ENCODE assay signal across 17 mouse cellular contexts in the genomic region with DNA sequence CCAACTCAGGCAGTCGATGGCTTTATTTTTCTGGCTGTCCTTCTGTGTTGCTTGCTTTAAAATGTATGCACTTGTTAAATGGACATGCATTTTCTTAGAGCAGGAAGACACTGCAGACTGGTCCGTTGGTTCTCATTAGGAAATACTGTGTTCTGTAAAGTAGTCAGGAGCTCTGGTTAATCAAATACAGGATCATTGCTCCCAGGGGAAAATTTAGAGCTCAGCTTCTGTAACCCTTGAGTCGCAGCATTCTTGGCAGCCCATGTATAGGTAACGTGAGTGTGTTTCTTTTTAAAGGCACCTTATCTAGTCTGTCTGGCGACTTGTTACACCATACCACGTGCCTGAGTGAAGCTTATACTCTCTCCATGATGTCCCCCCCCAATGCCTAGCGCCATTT. TPM values are rescaled to one million over a fixed set of nuclear protein-coding genes. Genes with fewer than 3 reads are reported as not detected.
DNase-seq lines count a peak whose midpoint lies in the region; ATAC-seq and TF ChIP-seq lines count a peak whose summit lies in the region.
"Had no signal": no experiment of that assay in that cellular context is flagged by ENCODE, and none has a peak within 500 bp of the region (broad histone marks: within the 10 kb centered on the region; RNA-seq: fewer than 3 reads in every experiment).

No protein-coding gene starts in this region.

- H3K36me3 ChIP-seq in heart, embryonic 16.5 days (ENCODE audit: control insufficient read depth, insufficient read depth): peaks cover 10% of the 10 kb centered on the region
- peaks cover 87 to 91% of the 10 kb centered on the region in 2 experiments for H3K36me3 ChIP-seq in CH12.LX (replicated peaks in 1 of 2; ENCODE audit: control insufficient read depth in 1 of 2, insufficient read depth in 1 of 2, low read length in 1 of 2)
- H3K36me3 ChIP-seq: embryonic facial prominence, embryonic 12.5 days; forebrain, embryonic 15.5 days; hindbrain, embryonic 15.5 days had no signal

- no peak overlapping the region for H3K4me3 ChIP-seq in heart, embryonic 16.5 days (ENCODE audit: low read length)
- peak overlapping the region in 1 of 3 experiments; percentile 55 for H3K4me3 ChIP-seq in CH12.LX (replicated peaks in 1 of 3; ENCODE audit: low read depth in 2 of 3, low read length in 2 of 3, poor library complexity in 1 of 3)
- H3K4me3 ChIP-seq: embryonic facial prominence, embryonic 12.5 days; forebrain, embryonic 15.5 days; hindbrain, embryonic 15.5 days had no signal

- in situ Hi-C loops in CH12.LX (cut with MboI; ENCODE audit: low pct_ligation_motif_present, low pct_unique_long_range_greater_than_20kb, low sequenced_read_pairs): no loop called here

- no peak for TF ChIP-seq CTCF in CH12.LX (conservative IDR thresholded peaks at IDR 0.05 in 1 of 2, IDR thresholded peaks at IDR 0.05 in 1 of 2; ENCODE audit: low read depth in 2 of 2, low read length in 2 of 2)

- 44% methylated on average over 7 of the region's 7 CpGs for WGBS in heart, embryonic 16.5 days

- no peaks in the 10 kb centered on the region for H3K9me3 ChIP-seq in heart, embryonic 16.5 days (replicated peaks; ENCODE audit: control insufficient read depth, low read length)
- H3K9me3 ChIP-seq in CH12.LX (replicated peaks; ENCODE audit: low read length): no peaks in the 10 kb centered on the region
- H3K9me3 ChIP-seq: embryonic facial prominence, embryonic 12.5 days; forebrain, embryonic 15.5 days; hindbrain, embryonic 15.5 days had no signal

- ATAC-seq in heart, embryonic 16.5 days (replicated peaks; ENCODE audit: extremely low read depth, insufficient read depth, low FRiP score): no peak
- ATAC-seq: forebrain, embryonic 15.5 days had no signal

- no peak overlapping the region for H3K9ac ChIP-seq in heart, embryonic 16.5 days (ENCODE audit: low read length)
- H3K9ac ChIP-seq in CH12.LX (ENCODE audit: insufficient read depth, low read depth): no peak overlapping the region
- H3K9ac ChIP-seq: embryonic facial prominence, embryonic 12.5 days; forebrain, embryonic 15.5 days; hindbrain, embryonic 15.5 days had no signal

- no peak for DNase-seq in heart, adult 8-10 months (ENCODE audit: low spot score)
- peak; percentile 20 to 58 for DNase-seq in kidney, adult 8-10 months
- DNase-seq in kidney, postnatal 4 days: no peak
- DNase-seq in kidney, postnatal 36 days: peak; percentile 32 to 65
- no peak for DNase-seq in kidney, adult 18-20 months
- no peak for DNase-seq in CH12.LX (ENCODE audit: extremely low read depth)
- no peak for DNase-seq in adrenal gland, adult 18-20 months (ENCODE audit: low spot score in 2 of 2)
- DNase-seq: adrenal gland, postnatal 10 days; cerebellum, adult 11 months; cerebellum, adult 8-10 months; cerebellum, postnatal 14 days; gastrocnemius, postnatal 36 days had no signal

- no peak overlapping the region for H3K4me2 ChIP-seq in heart, embryonic 16.5 days (ENCODE audit: low read depth, low read length)
- H3K4me2 ChIP-seq in CH12.LX (ENCODE audit: insufficient read depth, low read depth, poor library complexity, severe bottlenecking): no peak overlapping the region
- H3K4me2 ChIP-seq: embryonic facial prominence, embryonic 12.5 days; forebrain, embryonic 15.5 days; heart, embryonic 11.5 days; hindbrain, embryonic 15.5 days had no signal

- no peak for TF ChIP-seq POLR2A in CH12.LX (IDR thresholded peaks at IDR 0.05; ENCODE audit: low read depth, low read length)

- peaks cover 2% of the 10 kb centered on the region; the same call in 1 of the 2 replicates for H3K79me2 ChIP-seq in CH12.LX (replicated peaks; ENCODE audit: control insufficient read depth, extremely low read depth, insufficient read depth, poor library complexity, severe bottlenecking)

- peaks cover 29% of the 10 kb centered on the region for H3K4me1 ChIP-seq in heart, embryonic 16.5 days (ENCODE audit: control insufficient read depth, insufficient read depth, low read length)
- peaks cover 21 to 75% of the 10 kb centered on the region in 2 experiments for H3K4me1 ChIP-seq in CH12.LX (ENCODE audit: control insufficient read depth in 1 of 2, insufficient read depth in 2 of 2)

- dilution Hi-C loops in CH12.LX (cut with MboI; ENCODE audit: extremely low pct_ligation_motif_present, extremely low pct_unique_long_range_greater_than_20kb, low sequenced_read_pairs): no loop called here

- H3K27me3 ChIP-seq in heart, embryonic 16.5 days (ENCODE audit: control insufficient read depth, insufficient read depth, low read length): no peaks in the 10 kb centered on the region
- no peaks in the 10 kb centered on the region for H3K27me3 ChIP-seq in CH12.LX (replicated peaks)
- H3K27me3 ChIP-seq: forebrain, embryonic 15.5 days; hindbrain, embryonic 15.5 days had no signal

- peak overlapping the region; percentile 52 for H3K27ac ChIP-seq in heart, embryonic 16.5 days (ENCODE audit: low read length)
- H3K27ac ChIP-seq in CH12.LX (ENCODE audit: insufficient read depth, low read depth): peak overlapping the region; percentile 22; the same call in 1 of the 2 replicates
- H3K27ac ChIP-seq: embryonic facial prominence, embryonic 12.5 days; forebrain, embryonic 15.5 days; hindbrain, embryonic 15.5 days had no signal

- no peak for TF ChIP-seq RAD21 in CH12.LX (IDR thresholded peaks at IDR 0.05; ENCODE audit: low read depth, low read length)

- TF ChIP-seq EP300 in CH12.LX (IDR thresholded peaks at IDR 0.05; ENCODE audit: low read length): no peak

TF ChIP-seq in CH12.LX, 34 proteins besides CTCF, POLR2A, EP300 and RAD21:
- TF ChIP-seq SIN3A (IDR thresholded peaks at IDR 0.05; ENCODE audit: low read length): no peak
- TF ChIP-seq ZNF384 (IDR thresholded peaks at IDR 0.05; ENCODE audit: low read depth, low read length): no peak
- TF ChIP-seq SMC3 (IDR thresholded peaks at IDR 0.05; ENCODE audit: low read depth, low read length): no peak
- TF ChIP-seq RCOR1 (conservative IDR thresholded peaks at IDR 0.05; ENCODE audit: low read depth, low read length): no peak
- TF ChIP-seq POLR2AphosphoS2 (IDR thresholded peaks at IDR 0.05; ENCODE audit: low read depth, low read length): no peak
- TF ChIP-seq USF1 (IDR thresholded peaks at IDR 0.05; ENCODE audit: low read depth, low read length): no peak
- TF ChIP-seq ZC3H11A (IDR thresholded peaks at IDR 0.05; ENCODE audit: low read depth, low read length): no peak
- TF ChIP-seq BHLHE40 (IDR thresholded peaks at IDR 0.05; ENCODE audit: low read depth, low read length): no peak
- no peak for TF ChIP-seq USF2 (conservative IDR thresholded peaks at IDR 0.05; ENCODE audit: low read depth, low read length)
- no peak for TF ChIP-seq GABPA (IDR thresholded peaks at IDR 0.05; ENCODE audit: insufficient replicate concordance, low read depth, low read length)
- no peak for TF ChIP-seq ZKSCAN1 (IDR thresholded peaks at IDR 0.05; ENCODE audit: borderline replicate concordance, low read depth, low read length)
- TF ChIP-seq E2F4 (IDR thresholded peaks at IDR 0.05; ENCODE audit: insufficient replicate concordance, low read depth, low read length): no peak
- no peak for TF ChIP-seq MXI1 (IDR thresholded peaks at IDR 0.05; ENCODE audit: low read depth, low read length)
- no peak for TF ChIP-seq CHD1 (IDR thresholded peaks at IDR 0.05; ENCODE audit: low read depth, low read length)
- no peak for TF ChIP-seq MEF2A (IDR thresholded peaks at IDR 0.05; ENCODE audit: borderline replicate concordance, low read depth, low read length)
- no peak for TF ChIP-seq TBP (conservative IDR thresholded peaks at IDR 0.05; ENCODE audit: low read depth, low read length)

RNA-seq across cellular contexts. Expression of gene Stat1, which starts 28.9 kb away (rescaled TPM):
- 36.5 and 50.3 TPM in 2 replicates for polyA plus RNA-seq in heart, embryonic 16.5 days (2015; fragmentation: Nextera tagmentation; extraction: Ambion mirVana)
- 10 to 100 TPM; 26.0 to 33.9 (median 26.9) TPM for total RNA-seq in heart, adult 8-10 months (2022)
- total RNA-seq in CH12.LX (2012; rRNA removed) (119 and 143 TPM in 2 replicates), CH12.LX (2014; rRNA removed) (179 and 190 TPM in 2 replicates)
- 94.6 and 101 TPM in 2 replicates for polyA plus RNA-seq in CH12.LX (2012; ENCODE audit: insufficient read length, low read depth)
- total RNA-seq in adrenal gland, adult 18-20 months (2021): 100 to 1,000 TPM in 1 of 2 experiments, 10 to 100 TPM in 1; 93.0 to 102 TPM

Comparison
In these comparisons a context has a peak if more than half of its experiments do, and no peak if none do; other contexts are left out.
1. DNase-seq: peak in kidney, adult 8-10 months (2 of 2) and kidney, postnatal 36 days (2 of 2); none in heart, adult 8-10 months (single experiment), kidney, postnatal 4 days (0 of 2), kidney, adult 18-20 months (single experiment), CH12.LX (single experiment) and adrenal gland, adult 18-20 months (0 of 2).